Mouse (Mus musculus) stomach, embryonic 14.5 days (tissue): ENCODE data around the gene Atl1. TPM values are rescaled to one million over a fixed set of nuclear protein-coding genes. Genes with fewer than 3 reads are reported as not detected.

Experiments used
- ATAC-seq: fragments of 200-750 bp; cut with Nextera tagmentation; 2 replicates; pipeline ENCODE4 v1.8.0; 2017; ENCODE audit warnings: low read depth, moderate TSS enrichment; ENCODE audit not compliant: insufficient number of reproducible peaks, insufficient read depth, low FRiP score
- H3K27ac ChIP-seq: fragments of 300-500 bp; sonication (generic); 2 replicates; pipeline ENCODE4 v1.5.1; 2014; ENCODE audit warnings: mild to moderate bottlenecking, low read length, moderate library complexity, mixed read lengths
- H3K27me3 ChIP-seq: fragments of 300-500 bp; sonication (generic); 2 replicates; pipeline ENCODE4 v1.6.1; 2014; ENCODE audit warnings: low read length, control low read depth, mixed read lengths; ENCODE audit not compliant: control insufficient read depth, insufficient read depth
- H3K36me3 ChIP-seq: fragments of 300-500 bp; sonication (generic); 2 replicates; pipeline ENCODE4 v1.6.1; 2014; ENCODE audit warnings: mild to moderate bottlenecking, control low read depth, low read length, moderate library complexity, mixed read lengths; ENCODE audit not compliant: control insufficient read depth, insufficient read depth
- H3K4me1 ChIP-seq: fragments of 300-500 bp; sonication (generic); 2 replicates; pipeline ENCODE4 v1.6.1; 2014; ENCODE audit warnings: low read length, control low read depth, mixed read lengths; ENCODE audit not compliant: control insufficient read depth, insufficient read depth
- H3K4me2 ChIP-seq: fragments of 300-500 bp; sonication (generic); replicated peaks from 2 replicates; pipeline ENCODE4 v1.6.1; 2014; ENCODE audit warnings: low read depth, low read length, control low read depth
- H3K4me3 ChIP-seq: fragments of 300-500 bp; sonication (generic); 2 replicates; pipeline ENCODE4 v1.5.1; 2014; ENCODE audit warnings: low read depth, low read length, control low read depth
- H3K9ac ChIP-seq: fragments of 300-500 bp; sonication (generic); replicated peaks from 2 replicates; pipeline ENCODE4 v1.6.1; 2014; ENCODE audit warnings: low read depth, mild to moderate bottlenecking, control low read depth, low read length, moderate library complexity, mixed read lengths
- H3K9me3 ChIP-seq: fragments of 300-500 bp; sonication (generic); 2 replicates; pipeline ENCODE4 v1.6.1; 2016; ENCODE audit warnings: low read depth, low read length, control low read depth; ENCODE audit not compliant: control insufficient read depth
- WGBS: fragments of 180-500 bp; shearing (Covaris S2); extraction: QIAGEN DNeasy Blood & Tissue Kit; methylation state at CpG from one replicate; pipeline ENCODE4 v1.1.7; 2014; 5-methylcytosine and 5-hydroxymethylcytosine counted together
- polyA plus RNA-seq: library from polyadenylated mRNA; unstranded; fragments of >200 nt; fragmentation: Nextera tagmentation; extraction: Ambion mirVana; gene quantifications from 2 replicates; pipeline ENCODE4 v1.2.1, GENCODE M21; 2014

The Atl1 gene
- polyA plus RNA-seq, 1 experiment from 2014 or later: 7.5 TPM

- H3K36me3 ChIP-seq: peaks cover 19% of the 10 kb centered on the region
- H3K27ac ChIP-seq: peak overlapping the region; percentile 82
- peak overlapping the region; percentile 79 for H3K4me3 ChIP-seq
- H3K9me3 ChIP-seq: no peaks in the 10 kb centered on the region
- no peaks in the 10 kb centered on the region for H3K27me3 ChIP-seq
- peaks cover 13% of the 10 kb centered on the region for H3K4me1 ChIP-seq
- peak overlapping the region; percentile 92 for H3K9ac ChIP-seq
- peak; percentile 53 for ATAC-seq
- peak overlapping the region; percentile 68 for H3K4me2 ChIP-seq
- WGBS: under 1% methylated on average over 36 of the region's 36 CpGs
Measured at GRCm38 (mm10) chr12:69986241-69986762, 93.9 kb downstream of the Atl1 start.

DNA sequence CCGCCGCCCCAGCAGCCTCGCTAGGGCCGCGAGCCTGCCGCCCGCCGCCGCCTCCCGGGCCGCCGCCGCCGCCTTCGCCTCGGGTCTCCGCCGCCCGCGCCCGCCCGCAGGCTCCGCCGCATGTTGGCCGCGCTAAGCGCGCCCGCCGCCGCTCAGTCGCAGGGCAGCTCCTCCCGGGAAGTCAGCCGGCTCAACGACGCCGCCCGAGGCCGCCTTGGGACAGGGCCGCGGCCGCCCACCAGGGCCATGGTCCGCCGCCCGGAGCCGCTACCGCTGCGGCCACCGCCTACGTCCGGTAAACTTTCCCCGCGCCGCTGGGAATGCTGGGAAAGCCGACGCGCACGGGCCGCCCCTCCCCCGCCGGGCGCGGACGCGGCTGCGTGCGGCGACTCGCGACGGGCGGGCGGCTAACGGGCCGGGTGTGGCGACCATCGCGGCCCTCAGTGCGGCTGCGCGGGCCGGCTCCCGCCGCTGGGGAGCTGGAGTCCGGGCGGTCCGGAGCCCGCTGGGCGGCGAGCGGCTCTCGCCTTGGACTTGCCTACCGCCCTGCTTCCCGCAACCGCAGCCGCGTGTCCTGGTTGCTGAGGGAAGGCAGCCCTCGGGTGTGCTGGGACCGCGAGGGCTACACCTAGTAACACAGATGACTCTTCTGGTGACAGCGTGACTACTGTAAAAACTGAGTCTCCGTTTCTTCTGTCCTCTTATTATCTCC lies 94.5 kb downstream of the Atl1 start, which contains the start of gene Sav1:
TSS of gene Sav1 (minus strand) at position 217 of the 712 bp plus-strand sequence.
- Histone ChIP-seq H3K4me3 (peak within 1 kb of the TSS; percentile 79), H3K4me2 (peak within 1 kb of the TSS; percentile 68), H3K9ac (peak within 1 kb of the TSS; percentile 92), H3K27ac (peak within 1 kb of the TSS; percentile 82), H3K4me1 (peaks cover 10% of the 10 kb centered on the region), H3K27me3 (no peaks in the 10 kb centered on the region), H3K36me3 (peaks cover 17% of the 10 kb centered on the region), H3K9me3 (no peaks in the 10 kb centered on the region)
- peak; percentile 91 for ATAC-seq
- under 1% methylated on average over 89 of the region's 102 CpGs for WGBS

DNA sequence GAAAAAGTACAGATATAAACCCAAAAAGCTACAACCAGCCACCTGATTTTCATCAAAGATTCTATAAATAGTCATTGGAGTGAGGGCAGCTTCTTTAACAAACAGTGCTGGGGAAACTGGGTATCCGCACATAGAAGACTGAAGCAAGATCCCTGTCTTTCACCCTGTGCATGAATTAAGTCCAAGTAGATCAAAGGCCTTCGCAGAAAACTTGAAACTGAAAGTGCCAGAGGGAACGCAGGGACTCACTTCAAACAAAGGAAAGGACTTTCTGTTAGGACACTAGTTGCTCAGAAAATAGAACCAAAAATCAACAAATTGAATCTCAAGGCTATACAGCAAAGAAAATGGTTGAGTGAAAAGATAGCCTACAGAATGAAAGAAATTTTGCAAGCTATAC lies 103.0 kb downstream of the Atl1 start:
- no peaks in the 10 kb centered on the region for H3K4me1 ChIP-seq
- no peak overlapping the region for H3K4me2 ChIP-seq
- no peaks in the 10 kb centered on the region for H3K9me3 ChIP-seq
- no peak overlapping the region for H3K9ac ChIP-seq
- H3K36me3 ChIP-seq: no peaks in the 10 kb centered on the region
- H3K27ac ChIP-seq: no peak overlapping the region
- no peak overlapping the region for H3K4me3 ChIP-seq
- no peaks in the 10 kb centered on the region for H3K27me3 ChIP-seq
- 67% methylated on average over 3 of the region's 3 CpGs for WGBS
- no peak for ATAC-seq

DNA sequence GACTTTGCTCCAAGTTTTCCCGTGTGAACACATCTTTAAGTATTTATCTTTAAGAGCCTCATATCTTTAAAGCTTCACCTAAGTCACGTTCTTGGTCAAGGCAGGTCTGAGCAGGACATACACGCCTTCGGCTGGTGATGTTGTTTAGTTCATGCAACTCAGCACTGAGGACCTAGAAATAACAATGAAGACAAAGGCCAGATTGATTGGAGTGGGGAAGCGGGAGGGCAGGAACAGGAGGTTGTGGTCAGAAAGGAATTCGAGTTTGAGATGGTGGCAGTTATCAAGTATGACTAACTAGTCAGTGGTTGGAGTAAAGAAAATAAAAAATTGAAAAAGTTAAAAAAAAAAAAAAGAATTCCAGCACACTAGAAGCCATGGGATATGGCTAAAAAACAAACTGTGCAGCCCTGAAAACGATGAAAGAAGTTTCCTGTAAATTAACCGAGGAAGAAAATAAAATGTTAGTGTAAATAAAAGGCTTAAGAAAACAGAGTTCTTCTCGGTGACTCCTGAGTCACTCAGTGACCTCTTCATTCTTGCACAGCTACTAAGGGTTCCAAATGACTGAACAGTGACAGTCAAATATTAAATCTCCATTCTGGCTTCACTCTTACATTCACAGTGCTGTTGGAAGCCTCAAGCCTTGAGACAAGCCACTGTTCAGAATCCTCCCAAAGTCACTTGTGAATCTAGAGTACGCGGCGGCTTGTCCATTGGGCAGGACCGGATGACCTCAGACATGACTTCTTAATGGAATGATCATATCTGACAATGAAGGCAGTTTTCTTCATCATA lies 106.0 kb downstream of the Atl1 start:
- Histone ChIP-seq H3K9me3 (no peaks in the 10 kb centered on the region), H3K4me2 (no peak overlapping the region), H3K36me3 (no peaks in the 10 kb centered on the region), H3K4me1 (no peaks in the 10 kb centered on the region), H3K27ac (no peak overlapping the region), H3K4me3 (no peak overlapping the region), H3K9ac (no peak overlapping the region), H3K27me3 (no peaks in the 10 kb centered on the region)
- no peak for ATAC-seq
- 67% methylated on average over 13 of the region's 13 CpGs for WGBS

- Histone ChIP-seq H3K27me3 (no peaks in the 10 kb centered on the region), H3K9ac (no peak overlapping the region), H3K4me3 (no peak overlapping the region), H3K9me3 (no peaks in the 10 kb centered on the region), H3K27ac (no peak overlapping the region), H3K4me2 (no peak overlapping the region), H3K4me1 (no peaks in the 10 kb centered on the region), H3K36me3 (no peaks in the 10 kb centered on the region)
- 76% methylated on average over 4 of the region's 4 CpGs for WGBS
- no peak for ATAC-seq
Measured at GRCm38 (mm10) chr12:70005103-70005502, 112.7 kb downstream of the Atl1 start.

DNA sequence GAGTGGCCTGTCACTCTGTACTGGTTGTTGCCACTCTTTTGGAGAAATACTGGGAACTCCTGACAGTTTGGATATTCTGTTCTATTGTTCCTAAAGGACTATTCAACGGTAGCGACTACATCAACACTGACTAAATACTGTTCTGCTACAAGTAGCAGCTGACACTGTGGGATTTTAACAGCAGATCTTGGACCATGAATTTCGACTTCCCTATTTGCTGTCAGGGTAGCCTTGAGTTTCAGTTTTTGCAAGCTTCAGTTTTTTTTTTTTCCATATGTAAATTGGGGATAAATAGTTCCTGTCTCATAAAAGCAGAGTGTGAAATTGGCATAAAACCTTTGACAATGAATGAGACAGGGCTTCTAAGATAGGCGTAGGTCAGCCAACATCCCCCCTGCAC lies 117.9 kb downstream of the Atl1 start:
- H3K9ac ChIP-seq: no peak overlapping the region
- no peak overlapping the region for H3K27ac ChIP-seq
- peaks cover 12% of the 10 kb centered on the region; the same call in 1 of the 2 replicates for H3K36me3 ChIP-seq
- H3K27me3 ChIP-seq: no peaks in the 10 kb centered on the region
- no peaks in the 10 kb centered on the region for H3K4me1 ChIP-seq
- WGBS: 91% methylated on average over 4 of the region's 4 CpGs
- ATAC-seq: no peak
- H3K9me3 ChIP-seq: no peaks in the 10 kb centered on the region
- H3K4me2 ChIP-seq: no peak overlapping the region
- H3K4me3 ChIP-seq: no peak overlapping the region

DNA sequence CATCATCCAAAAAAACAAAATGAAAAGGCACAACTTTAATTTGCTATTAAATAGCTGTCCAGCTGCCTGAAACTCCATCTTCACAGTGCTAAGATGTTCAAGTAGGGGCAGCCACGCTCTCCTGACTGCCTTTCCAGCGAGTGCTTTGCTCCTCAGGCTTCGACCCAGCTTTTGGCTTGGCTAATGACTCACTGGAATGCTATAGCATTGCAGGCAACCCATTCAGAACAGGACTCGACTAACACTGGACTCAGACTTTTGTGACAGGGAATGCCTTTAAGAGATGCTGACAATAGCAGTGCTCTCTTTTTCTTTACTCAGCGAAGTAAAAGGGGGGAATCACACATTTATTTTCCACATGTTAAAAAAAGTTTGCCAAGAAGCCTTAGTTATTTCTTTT lies 119.3 kb downstream of the Atl1 start:
- Histone ChIP-seq H3K27me3 (no peaks in the 10 kb centered on the region), H3K4me1 (no peaks in the 10 kb centered on the region), H3K4me2 (no peak overlapping the region), H3K36me3 (peaks cover 16% of the 10 kb centered on the region; the same call in 1 of the 2 replicates), H3K27ac (no peak overlapping the region), H3K4me3 (no peak overlapping the region), H3K9me3 (no peaks in the 10 kb centered on the region), H3K9ac (no peak overlapping the region)
- no peak for ATAC-seq
- WGBS: 57% methylated on average over 5 of the region's 5 CpGs

GRCm38 (mm10) chr12:70015936-70016335 lies 123.5 kb downstream of the Atl1 start:
- H3K4me1 ChIP-seq: no peaks in the 10 kb centered on the region
- no peak for ATAC-seq
- H3K27me3 ChIP-seq: no peaks in the 10 kb centered on the region
- 58% methylated on average over 4 of the region's 4 CpGs for WGBS
- no peak overlapping the region for H3K4me2 ChIP-seq
- peaks cover 28% of the 10 kb centered on the region; the same call in 1 of the 2 replicates for H3K36me3 ChIP-seq
- H3K9ac ChIP-seq: no peak overlapping the region
- H3K9me3 ChIP-seq: no peaks in the 10 kb centered on the region
- no peak overlapping the region for H3K4me3 ChIP-seq
- H3K27ac ChIP-seq: no peak overlapping the region
